Mouse (Mus musculus) urinary bladder, postnatal 10 days (tissue): ENCODE results near the gene Olfr569.

Experiments used
- DNase-seq: peaks from one replicate; pipeline ENCODE4 v3.0.0; 2022; ENCODE audit warnings: low spot score

The Olfr569 gene

GRCm38 (mm10) chr7:102890782-102891181, at the start of gene Olfr569:
TSS of gene Olfr569 (minus strand) at chr7:102890882.
- no peak for DNase-seq

- DNase-seq = no peak
Measured at GRCm38 (mm10) chr7:102927105-102927504, 36.4 kb upstream of the Olfr569 start.

GRCm38 (mm10) chr7:102924109-102924508, 33.4 kb upstream of the Olfr569 start, which contains the start of gene Olfr572:
TSS of gene Olfr572 (plus strand) at chr7:102924409.
- no peak for DNase-seq

- DNase-seq = no peak
Measured at GRCm38 (mm10) chr7:102919632-102920031, 28.9 kb upstream of the Olfr569 start.

- DNase-seq = no peak
Measured at GRCm38 (mm10) chr7:102917032-102917875, 26.6 kb upstream of the Olfr569 start, which contains the start of gene Olfr571. TSS of gene Olfr571 (minus strand) at chr7:102917536.

GRCm38 (mm10) chr7:102916405-102916804, 25.7 kb upstream of the Olfr569 start:
- no peak for DNase-seq

GRCm38 (mm10) chr7:102915261-102915660, 24.6 kb upstream of the Olfr569 start:
- no peak for DNase-seq

- DNase-seq = no peak
Measured at GRCm38 (mm10) chr7:102876822-102877221, 13.9 kb downstream of the Olfr569 start, which contains the start of gene Olfr568. TSS of gene Olfr568 (plus strand) at chr7:102877122.

- DNase-seq = no peak
Measured at GRCm38 (mm10) chr7:102858665-102859064, 32.0 kb downstream of the Olfr569 start, which contains the start of gene Olfr566. TSS of gene Olfr566 (minus strand) at chr7:102858765.

- DNase-seq = no peak
Measured at GRCm38 (mm10) chr7:102855807-102856206, 34.9 kb downstream of the Olfr569 start.
